Mouse (Mus musculus) erythroblast, embryonic 14.5 days (primary cell): Measurements from ENCODE around the gene Tbck.

Experiments
- GATA1 ChIP-seq: IDR thresholded peaks from 2 replicates; pipeline ENCODE4 v1.6.1; 2012; ENCODE audit warnings: low read length, inconsistent platforms, mixed read lengths
- TAL1 ChIP-seq: IDR thresholded peaks from 3 replicates; pipeline ENCODE4 v1.6.1; 2012; ENCODE audit warnings: low read length, inconsistent platforms, mixed read lengths

DNA sequence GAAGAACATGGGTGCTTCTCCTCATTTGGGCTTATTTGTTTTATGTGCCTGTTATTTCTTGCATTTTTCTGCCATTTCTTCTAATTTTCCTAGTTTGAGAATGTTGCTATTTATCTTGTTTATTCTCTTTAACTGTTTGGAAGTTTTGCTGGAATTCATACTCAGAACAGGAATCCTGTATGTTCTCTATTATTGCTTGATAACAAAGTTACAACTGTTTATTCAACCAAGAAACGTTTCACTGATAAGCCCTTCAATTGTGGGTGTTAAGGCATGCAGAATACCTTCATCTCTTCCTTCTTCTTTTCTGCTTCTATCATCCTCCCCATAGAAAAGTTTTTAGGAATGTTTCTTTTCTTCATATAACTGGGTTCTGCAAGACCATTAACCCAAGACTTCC, 37.1 kb upstream of the Tbck start:
- TF ChIP-seq TAL1 (no peak), GATA1 (no peak)
